Mouse (Mus musculus) midbrain, embryonic 16.5 days (tissue): ENCODE data around the gene Gm20812. TPM values are rescaled to one million over a fixed set of nuclear protein-coding genes. Genes with fewer than 3 reads are reported as not detected.
"Not testable (repeated sequence)": the region's sequence is repeated elsewhere in the genome, so short reads cannot be mapped to it uniquely, and the experiment has no call there.

Source experiments
- ATAC-seq: fragments of 200-750 bp; cut with Nextera tagmentation; 2 replicates; pipeline ENCODE4 v1.8.0; 2017; ENCODE audit warnings: moderate TSS enrichment
- H3K27ac ChIP-seq: fragments of 300-500 bp; sonication (generic); 2 replicates; pipeline ENCODE4 v1.5.1; 2014; ENCODE audit warnings: mild to moderate bottlenecking, low read length, mixed read lengths
- H3K27me3 ChIP-seq: fragments of 300-500 bp; sonication (generic); 2 replicates; pipeline ENCODE4 v1.6.1; 2014; ENCODE audit warnings: low read depth, low read length, mixed read lengths; ENCODE audit not compliant: control insufficient read depth, insufficient read depth
- H3K36me3 ChIP-seq: fragments of 300-500 bp; sonication (generic); 2 replicates; pipeline ENCODE4 v1.6.1; 2014; ENCODE audit warnings: mild to moderate bottlenecking, low read length, moderate library complexity, mixed read lengths; ENCODE audit not compliant: control insufficient read depth, insufficient read depth
- H3K4me1 ChIP-seq: fragments of 300-500 bp; sonication (generic); 2 replicates; pipeline ENCODE4 v1.6.1; 2014; ENCODE audit warnings: mild to moderate bottlenecking, low read length, mixed read lengths; ENCODE audit not compliant: control insufficient read depth, insufficient read depth
- H3K4me2 ChIP-seq: fragments of 300-500 bp; sonication (generic); 2 replicates; pipeline ENCODE4 v1.6.1; 2014; ENCODE audit warnings: mild to moderate bottlenecking, low read length, mixed read lengths
- H3K4me3 ChIP-seq: fragments of 300-500 bp; sonication (generic); 2 replicates; pipeline ENCODE4 v1.5.1; 2014; ENCODE audit warnings: low read depth, mild to moderate bottlenecking, low read length, moderate library complexity, mixed read lengths
- H3K9ac ChIP-seq: fragments of 300-500 bp; sonication (generic); 2 replicates; pipeline ENCODE4 v1.6.1; 2014; ENCODE audit warnings: low read depth, low read length, mixed read lengths
- H3K9me3 ChIP-seq: fragments of 300-500 bp; sonication (generic); replicated peaks from 2 replicates; pipeline ENCODE4 v1.6.1; 2014; ENCODE audit warnings: mild to moderate bottlenecking, low read length, mixed read lengths; ENCODE audit not compliant: control insufficient read depth, poor library complexity, severe bottlenecking
- WGBS: fragments of 180-500 bp; shearing (Covaris S2); extraction: QIAGEN DNeasy Blood & Tissue Kit; methylation state at CpG from one replicate; pipeline ENCODE4 v1.1.7; 2014; 5-methylcytosine and 5-hydroxymethylcytosine counted together
- polyA plus RNA-seq: library from polyadenylated mRNA; unstranded; fragments of >200 nt; fragmentation: Nextera tagmentation; extraction: Ambion mirVana; gene quantifications from 2 replicates; pipeline ENCODE4 v1.2.1, GENCODE M21; 2015

Gene Gm20812
- not detected in 2 replicates for polyA plus RNA-seq

GRCm38 (mm10) chrY:12381681-12382080 is at the start of gene Gm20812:
Gene Gm20812, plus strand, starts transcription at chrY:12381981.
- not testable (repeated sequence) for H3K9me3 ChIP-seq, H3K4me1 ChIP-seq, ATAC-seq, H3K4me2 ChIP-seq, H3K4me3 ChIP-seq, H3K36me3 ChIP-seq, H3K9ac ChIP-seq, H3K27ac ChIP-seq, H3K27me3 ChIP-seq
- WGBS: no CpG with 5 or more reads among the region's 3 CpGs

Other genes with a start within 250 kb of the Gm20812 start
- not detected in 2 replicates for gene Gm29554, start 108.0 kb upstream of the Gm20812 start, polyA plus RNA-seq